9 mouse cellular contexts compared by ENCODE assay signal in the genomic region with DNA sequence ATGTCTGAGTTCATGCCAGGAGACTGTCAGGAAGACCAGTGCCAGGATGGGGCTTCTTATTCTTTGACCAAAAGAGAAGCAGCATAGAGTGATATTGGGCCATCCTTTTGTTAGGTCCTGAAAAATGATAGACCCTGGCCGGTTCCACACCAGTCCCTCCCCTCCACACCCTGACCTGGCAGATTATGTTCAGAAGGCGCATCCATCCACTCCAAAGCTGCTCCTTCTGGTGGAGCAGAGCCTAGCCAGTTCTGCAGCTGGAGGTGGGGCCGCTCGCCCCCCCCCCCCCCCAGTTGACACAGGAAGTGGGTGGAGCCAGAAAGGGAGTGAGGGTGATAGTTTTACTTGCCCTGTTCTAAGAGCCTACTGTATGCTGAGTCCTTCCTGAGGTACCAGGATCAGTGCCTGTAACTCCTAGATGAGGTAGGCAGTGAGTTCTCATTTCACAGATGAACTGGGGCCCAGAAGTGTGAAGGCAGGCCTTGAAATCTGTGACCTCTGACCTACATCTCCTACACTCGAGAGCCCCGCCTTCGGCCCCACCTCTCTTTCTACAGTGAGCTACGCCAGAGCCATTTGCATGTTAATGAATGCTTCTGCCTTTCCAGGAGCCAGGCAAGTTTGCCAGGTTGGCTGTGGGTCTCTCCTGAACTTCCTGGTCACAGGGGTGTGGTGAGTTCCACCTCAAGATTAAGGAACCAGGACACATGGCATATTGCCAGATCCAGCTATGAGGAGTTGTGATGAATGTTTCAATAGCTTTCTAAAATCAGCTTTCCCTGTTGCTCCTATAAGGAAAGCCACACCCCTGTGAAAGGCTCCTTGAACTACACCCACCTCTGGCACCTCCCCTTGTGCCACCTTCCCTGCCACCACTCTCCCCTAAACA. TPM values are rescaled to one million over a fixed set of nuclear protein-coding genes. Genes with fewer than 3 reads are reported as not detected.
DNase-seq lines count a peak whose midpoint lies in the region; ATAC-seq and TF ChIP-seq lines count a peak whose summit lies in the region.
"Had no signal": no experiment of that assay in that cellular context is flagged by ENCODE, and none has a peak within 500 bp of the region (broad histone marks: within the 10 kb centered on the region; RNA-seq: fewer than 3 reads in every experiment).

No protein-coding gene starts in this region.

- DNase-seq in 416B (ENCODE audit: low read depth) (peak; percentile 6), CH12.LX (ENCODE audit: extremely low read depth) (peak; percentile 10)
- peak; percentile 35 to 46 for DNase-seq in heart, postnatal 10 days
- DNase-seq in limb, embryonic 11.5 days (ENCODE audit: low spot score), result peak; percentile 36
- no peak for DNase-seq in cerebellum, adult 9-11 months
- DNase-seq in right cerebral cortex, postnatal 36 days (ENCODE audit: low spot score in 2 of 2), result no peak
- DNase-seq in layer of hippocampus, postnatal 14 days (ENCODE audit: low spot score in 2 of 2), result no peak
- DNase-seq: gastrocnemius, postnatal 36 days had no signal

- no peak overlapping the region for H3K4me2 ChIP-seq in CH12.LX (ENCODE audit: insufficient read depth, low read depth, poor library complexity, severe bottlenecking)
- no peak overlapping the region for H3K4me2 ChIP-seq in limb, embryonic 11.5 days (ENCODE audit: low read depth, severe bottlenecking)
- H3K4me2 ChIP-seq in forebrain, embryonic 15.5 days (replicated peaks), result no peak overlapping the region

- no peaks in the 10 kb centered on the region for H3K9me3 ChIP-seq in CH12.LX (replicated peaks; ENCODE audit: low read length)
- H3K9me3 ChIP-seq in limb, embryonic 11.5 days (ENCODE audit: control insufficient read depth, low read length), result no peaks in the 10 kb centered on the region
- H3K9me3 ChIP-seq in forebrain, embryonic 15.5 days, result no peaks in the 10 kb centered on the region

- WGBS in limb, embryonic 11.5 days, result 22% methylated on average over 8 of the region's 8 CpGs
- WGBS in forebrain, embryonic 15.5 days, result 33% methylated on average over 8 of the region's 8 CpGs

- no peak for TF ChIP-seq CTCF in CH12.LX (conservative IDR thresholded peaks at IDR 0.05 in 1 of 2, IDR thresholded peaks at IDR 0.05 in 1 of 2; ENCODE audit: low read depth in 2 of 2, low read length in 2 of 2)

- dilution Hi-C loops in CH12.LX (cut with MboI; ENCODE audit: extremely low pct_ligation_motif_present, extremely low pct_unique_long_range_greater_than_20kb, low sequenced_read_pairs), result no loop called here

- no peak for ATAC-seq in limb, embryonic 11.5 days (ENCODE audit: insufficient number of reproducible peaks, low FRiP score, low TSS enrichment, low read depth)
- ATAC-seq in forebrain, embryonic 15.5 days (replicated peaks), result no peak

- intact Hi-C loops in heart, postnatal 10 days (cut with DNase I), result no loop called here

- in situ Hi-C loops in CH12.LX (cut with MboI; ENCODE audit: low pct_ligation_motif_present, low pct_unique_long_range_greater_than_20kb, low sequenced_read_pairs), result no loop called here

- no peak overlapping the region for H3K9ac ChIP-seq in CH12.LX (ENCODE audit: insufficient read depth, low read depth)
- H3K9ac ChIP-seq in limb, embryonic 11.5 days (ENCODE audit: low read length), result no peak overlapping the region
- no peak overlapping the region for H3K9ac ChIP-seq in forebrain, embryonic 15.5 days (replicated peaks)

- no peak for TF ChIP-seq RAD21 in CH12.LX (IDR thresholded peaks at IDR 0.05; ENCODE audit: low read depth, low read length)

- H3K36me3 ChIP-seq in CH12.LX (replicated peaks in 1 of 2; ENCODE audit: control insufficient read depth in 1 of 2, insufficient read depth in 1 of 2, low read length in 1 of 2), result no peaks in the 10 kb centered on the region
- no peaks in the 10 kb centered on the region for H3K36me3 ChIP-seq in limb, embryonic 11.5 days (ENCODE audit: control insufficient read depth, insufficient read depth, low read length)
- H3K36me3 ChIP-seq in forebrain, embryonic 15.5 days, result no peaks in the 10 kb centered on the region

- TF ChIP-seq EP300 in CH12.LX (IDR thresholded peaks at IDR 0.05; ENCODE audit: low read length), result no peak

- no peak overlapping the region for H3K4me3 ChIP-seq in CH12.LX (replicated peaks in 1 of 3; ENCODE audit: low read depth in 2 of 3, low read length in 2 of 3, poor library complexity in 1 of 3)
- no peak overlapping the region for H3K4me3 ChIP-seq in limb, embryonic 11.5 days (ENCODE audit: low read depth, low read length)
- no peak overlapping the region for H3K4me3 ChIP-seq in forebrain, embryonic 15.5 days

- H3K27me3 ChIP-seq in CH12.LX (replicated peaks), result no peaks in the 10 kb centered on the region
- no peaks in the 10 kb centered on the region for H3K27me3 ChIP-seq in limb, embryonic 11.5 days (ENCODE audit: control insufficient read depth, insufficient read depth, low read length)
- H3K27me3 ChIP-seq in forebrain, embryonic 15.5 days, result no peaks in the 10 kb centered on the region

- no peak overlapping the region for H3K27ac ChIP-seq in CH12.LX (ENCODE audit: insufficient read depth, low read depth)
- H3K27ac ChIP-seq in limb, embryonic 11.5 days (replicated peaks; ENCODE audit: low read depth, low read length), result no peak overlapping the region
- H3K27ac ChIP-seq in forebrain, embryonic 15.5 days (replicated peaks), result no peak overlapping the region

- H3K4me1 ChIP-seq in CH12.LX (ENCODE audit: control insufficient read depth in 1 of 2, insufficient read depth in 2 of 2), result peaks cover 4 to 13% of the 10 kb centered on the region in 2 experiments; a peak in 2 of 4 replicates
- H3K4me1 ChIP-seq in limb, embryonic 11.5 days (ENCODE audit: control insufficient read depth, insufficient read depth, low read length), result peaks cover 8% of the 10 kb centered on the region; the same call in 1 of the 2 replicates
- peaks cover 5% of the 10 kb centered on the region; the same call in 1 of the 2 replicates for H3K4me1 ChIP-seq in forebrain, embryonic 15.5 days

- H3K79me2 ChIP-seq in CH12.LX (replicated peaks; ENCODE audit: control insufficient read depth, extremely low read depth, insufficient read depth, poor library complexity, severe bottlenecking), result no peaks in the 10 kb centered on the region

- TF ChIP-seq POLR2A in CH12.LX (IDR thresholded peaks at IDR 0.05; ENCODE audit: low read depth, low read length), result no peak

TF ChIP-seq in CH12.LX, 34 proteins besides CTCF, POLR2A, EP300 and RAD21:
- TF ChIP-seq CHD2 (IDR thresholded peaks at IDR 0.05; ENCODE audit: low read length), result no peak
- no peak for TF ChIP-seq ZC3H11A (IDR thresholded peaks at IDR 0.05; ENCODE audit: low read depth, low read length)

RNA-seq across cellular contexts. Expression of a gene that starts 46.8 kb away (rescaled TPM):
- total RNA-seq in CH12.LX (2012; rRNA removed) (0.08 and 0.13 TPM in 2 replicates), CH12.LX (2014; rRNA removed) (0.08 and 0.19 TPM in 2 replicates)
- 0.23 TPM in 1 of 2 replicates, not detected in the other for polyA plus RNA-seq in CH12.LX (2012; ENCODE audit: insufficient read length, low read depth)
- under 1 TPM; 0.14 to 0.35 TPM for total RNA-seq in heart, postnatal 10 days (2021)
- polyA plus RNA-seq in limb, embryonic 11.5 days (2014; fragmentation: Nextera tagmentation; extraction: Ambion mirVana), result 1.1 and 1.5 TPM in 2 replicates
- polyA plus RNA-seq in forebrain, embryonic 15.5 days (2015; fragmentation: Nextera tagmentation; extraction: Ambion mirVana), result 0.70 and 0.93 TPM in 2 replicates
- under 1 TPM; 0.62 to 0.83 TPM for total RNA-seq in layer of hippocampus, postnatal 14 days (2021)

RNA-seq across cellular contexts. Expression of a gene that starts 49.4 kb away (rescaled TPM):
- total RNA-seq in CH12.LX (2012; rRNA removed) (not detected in 2 replicates), CH12.LX (2014; rRNA removed) (not detected in 2 replicates)
- not detected in 2 replicates for polyA plus RNA-seq in CH12.LX (2012; ENCODE audit: insufficient read length, low read depth)
- total RNA-seq in heart, postnatal 10 days (2021), result 10 to 100 TPM; 15.9 to 18.4 TPM
- 7.7 and 8.4 TPM in 2 replicates for polyA plus RNA-seq in limb, embryonic 11.5 days (2014; fragmentation: Nextera tagmentation; extraction: Ambion mirVana)
- 3.5 and 5.0 TPM in 2 replicates for polyA plus RNA-seq in forebrain, embryonic 15.5 days (2015; fragmentation: Nextera tagmentation; extraction: Ambion mirVana)
- total RNA-seq in layer of hippocampus, postnatal 14 days (2021), result 10 to 100 TPM; 29.6 to 31.8 TPM

Comparison
In these comparisons a context has a peak if more than half of its experiments do, and no peak if none do; other contexts are left out.
1. DNase-seq: peak in 416B (single experiment), CH12.LX (single experiment), heart, postnatal 10 days (2 of 2) and limb, embryonic 11.5 days (single experiment); none in cerebellum, adult 9-11 months (single experiment), right cerebral cortex, postnatal 36 days (0 of 2) and layer of hippocampus, postnatal 14 days (0 of 2).
2. RNA of a gene that starts 49.4 kb away (total RNA-seq): 29.6 to 31.8 TPM in layer of hippocampus, postnatal 14 days and 15.9 to 18.4 TPM in heart, postnatal 10 days; not detected in CH12.LX; every median in the first group is over 10 times any median in the second.